Mouse (Mus musculus) embryonic facial prominence, embryonic 13.5 days (tissue): ENCODE measurements around the gene Ilk. TPM values are rescaled to one million over a fixed set of nuclear protein-coding genes. Genes with fewer than 3 reads are reported as not detected.

Experiments
- ATAC-seq: fragments of 200-750 bp; cut with Nextera tagmentation; 2 replicates; pipeline ENCODE4 v1.8.0; 2017; ENCODE audit warnings: low read depth; ENCODE audit not compliant: insufficient number of reproducible peaks, insufficient read depth, low FRiP score, low TSS enrichment
- H3K27ac ChIP-seq: fragments of 300-500 bp; sonication (generic); 2 replicates; pipeline ENCODE4 v1.5.1; 2015; ENCODE audit warnings: moderate library complexity, mild to moderate bottlenecking, inconsistent platforms
- H3K27me3 ChIP-seq: fragments of 300-500 bp; sonication (generic); 2 replicates; pipeline ENCODE4 v1.6.1; 2015; ENCODE audit warnings: mild to moderate bottlenecking, inconsistent platforms
- H3K36me3 ChIP-seq: fragments of 300-500 bp; sonication (generic); 2 replicates; pipeline ENCODE4 v1.6.1; 2015; ENCODE audit warnings: mild to moderate bottlenecking, inconsistent platforms
- H3K4me1 ChIP-seq: fragments of 300-500 bp; sonication (generic); 2 replicates; pipeline ENCODE4 v1.6.1; 2015; ENCODE audit warnings: inconsistent platforms
- H3K4me2 ChIP-seq: fragments of 300-500 bp; sonication (generic); 2 replicates; pipeline ENCODE4 v1.6.1; 2015; ENCODE audit warnings: moderate library complexity, mild to moderate bottlenecking, inconsistent platforms
- H3K4me3 ChIP-seq: fragments of 300-500 bp; sonication (generic); 2 replicates; pipeline ENCODE4 v1.5.1; 2015; ENCODE audit warnings: mild to moderate bottlenecking, inconsistent platforms
- H3K9ac ChIP-seq: fragments of 300-500 bp; sonication (generic); 2 replicates; pipeline ENCODE4 v1.6.1; 2015; ENCODE audit warnings: mild to moderate bottlenecking, inconsistent platforms
- H3K9me3 ChIP-seq: fragments of 300-500 bp; sonication (generic); 2 replicates; pipeline ENCODE4 v1.6.1; 2016; ENCODE audit warnings: inconsistent platforms
- WGBS: fragments of 180-500 bp; shearing (Covaris S2); methylation state at CpG from one replicate; pipeline ENCODE4 v1.1.7; 2015; ENCODE audit warnings: mixed read lengths; 5-methylcytosine and 5-hydroxymethylcytosine counted together
- polyA plus RNA-seq: library from polyadenylated mRNA; unstranded; fragments of >200 nt; fragmentation: Nextera tagmentation; extraction: Ambion mirVana; gene quantifications from 2 replicates; pipeline ENCODE4 v1.2.1, GENCODE M21; 2015

Ilk gene
- polyA plus RNA-seq, 1 experiment from 2014 or later, result 253 TPM

DNA sequence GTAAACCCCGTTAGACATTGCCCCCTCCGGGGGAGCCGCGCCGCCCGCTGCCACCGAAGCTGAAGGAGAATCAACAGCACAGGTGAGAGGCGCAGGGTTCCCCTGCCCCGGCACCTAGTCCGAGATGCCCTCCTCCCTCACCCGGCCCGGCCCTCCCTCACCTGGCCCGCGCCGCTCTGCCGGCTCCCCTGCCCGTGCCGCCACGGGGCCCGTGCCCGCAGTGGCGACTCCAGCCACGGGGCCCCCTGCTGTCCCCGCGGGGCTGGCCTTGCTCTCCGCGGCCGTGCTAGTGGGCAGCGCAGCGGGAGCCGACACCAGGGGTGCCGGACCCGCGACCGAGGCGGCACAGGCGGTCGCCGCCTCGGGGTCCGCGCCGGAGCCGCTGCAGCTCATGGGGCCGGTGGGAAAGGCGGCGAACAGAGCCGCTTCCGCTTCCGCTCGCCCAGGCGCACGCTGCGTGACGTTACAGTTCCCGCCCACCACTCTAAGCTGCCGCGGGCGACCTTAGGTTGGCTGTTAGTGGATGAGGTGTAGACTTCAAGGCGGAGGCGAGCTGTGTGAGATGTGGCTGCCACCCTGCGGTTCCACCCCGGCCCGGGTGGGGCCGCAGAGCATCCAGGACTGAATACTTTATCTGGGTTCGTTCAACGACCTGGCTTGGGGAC, 7.7 kb downstream of the Ilk start, which contains the start of gene Taf10:
Gene Taf10 (minus strand): TSS at position 436 of the 665 bp plus-strand sequence.
- Histone ChIP-seq H3K9me3 (no peaks in the 10 kb centered on the region), H3K4me1 (peaks cover 15% of the 10 kb centered on the region), H3K4me2 (peak within 1 kb of the TSS; percentile 85), H3K9ac (peak within 1 kb of the TSS; percentile 96), H3K27ac (peak within 1 kb of the TSS; percentile 80), H3K4me3 (peak within 1 kb of the TSS; percentile 95), H3K36me3 (peaks cover 61% of the 10 kb centered on the region), H3K27me3 (no peaks in the 10 kb centered on the region)
- under 1% methylated on average over 67 of the region's 67 CpGs for WGBS
- ATAC-seq, result peak; percentile 96

DNA sequence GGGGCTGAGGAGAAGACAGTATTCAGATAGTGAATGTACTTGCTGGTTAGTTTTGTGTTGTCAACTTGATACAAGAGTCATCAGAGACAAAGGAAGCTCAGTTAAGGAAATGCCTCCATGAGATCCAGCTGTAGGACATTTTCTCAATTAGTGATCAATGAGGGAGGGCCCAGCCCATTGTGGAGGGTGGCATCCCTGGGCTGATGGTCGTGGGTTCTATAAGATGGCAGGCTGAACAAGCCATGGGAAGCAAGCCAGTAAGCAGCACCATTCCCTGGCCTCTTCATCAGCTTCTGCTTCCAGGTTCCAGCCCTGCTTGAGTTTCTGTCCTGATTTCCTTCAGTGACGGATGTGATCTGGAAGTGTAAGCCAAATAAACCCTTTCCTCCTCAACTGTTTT, 11.4 kb downstream of the Ilk start:
- Histone ChIP-seq H3K9me3 (no peaks in the 10 kb centered on the region), H3K4me2 (no peak overlapping the region), H3K27me3 (no peaks in the 10 kb centered on the region), H3K27ac (no peak overlapping the region), H3K9ac (no peak overlapping the region), H3K4me1 (peaks cover 17% of the 10 kb centered on the region), H3K4me3 (no peak overlapping the region), H3K36me3 (peaks cover 39% of the 10 kb centered on the region)
- ATAC-seq, result no peak
- 80% methylated on average over 2 of the region's 2 CpGs for WGBS

DNA sequence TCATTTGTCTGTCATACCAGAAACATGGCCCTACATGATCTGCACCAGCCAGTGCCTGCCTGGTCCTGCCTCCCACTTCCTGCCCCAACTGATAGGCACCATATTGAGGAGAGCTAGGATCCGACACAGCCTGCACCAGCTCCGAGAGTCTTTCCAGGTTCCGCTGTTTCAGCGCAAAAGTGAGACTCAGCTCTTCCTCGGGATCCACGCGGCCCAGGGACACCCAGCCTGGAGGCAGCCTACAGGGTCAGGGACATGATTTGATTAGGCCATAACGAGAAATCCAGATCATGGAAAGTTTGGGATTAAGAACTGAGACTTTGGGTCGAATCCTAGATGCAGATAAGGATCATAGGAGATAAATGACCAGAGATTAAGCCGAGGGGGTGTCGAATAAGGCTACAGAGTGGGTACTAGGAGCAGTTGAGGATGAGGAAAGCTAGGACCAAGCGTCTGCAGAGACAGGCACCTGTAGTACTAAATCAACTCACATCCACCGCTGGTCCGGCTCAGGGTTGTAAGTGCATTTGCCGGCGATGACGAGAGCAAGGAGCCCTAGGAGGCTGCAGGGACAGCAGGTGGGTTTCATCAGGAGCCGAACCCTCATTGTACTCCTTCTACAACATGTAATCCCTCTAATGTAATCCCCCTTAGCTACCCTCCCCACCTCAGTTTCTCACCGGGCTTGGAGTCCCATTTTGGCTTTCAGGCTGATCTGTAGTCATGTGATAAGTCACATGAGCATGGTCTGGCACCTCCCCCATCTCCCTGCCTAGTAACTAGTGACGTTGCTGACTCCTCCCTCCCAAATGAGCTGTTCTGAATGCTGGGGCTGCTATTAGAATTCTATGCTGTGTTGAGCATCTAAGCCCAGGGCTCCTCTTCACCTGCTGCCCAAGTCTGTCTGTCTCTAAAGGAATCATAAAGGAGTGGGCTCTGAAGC, 15.4 kb downstream of the Ilk start, which contains the start of gene Tpp1:
Gene Tpp1 (minus strand): TSS at position 745 of the 943 bp plus-strand sequence.
- WGBS, result 22% methylated on average over 20 of the region's 20 CpGs
- Histone ChIP-seq H3K27ac (peak within 1 kb of the TSS; percentile 39; the same call in 1 of the 2 replicates), H3K4me2 (peak within 1 kb of the TSS; percentile 77), H3K9ac (peak within 1 kb of the TSS; percentile 78), H3K9me3 (no peaks in the 10 kb centered on the region), H3K4me3 (peak within 1 kb of the TSS; percentile 59), H3K4me1 (peaks cover 9% of the 10 kb centered on the region), H3K36me3 (peaks cover 68% of the 10 kb centered on the region), H3K27me3 (no peaks in the 10 kb centered on the region)
- peak; percentile 85 for ATAC-seq

DNA sequence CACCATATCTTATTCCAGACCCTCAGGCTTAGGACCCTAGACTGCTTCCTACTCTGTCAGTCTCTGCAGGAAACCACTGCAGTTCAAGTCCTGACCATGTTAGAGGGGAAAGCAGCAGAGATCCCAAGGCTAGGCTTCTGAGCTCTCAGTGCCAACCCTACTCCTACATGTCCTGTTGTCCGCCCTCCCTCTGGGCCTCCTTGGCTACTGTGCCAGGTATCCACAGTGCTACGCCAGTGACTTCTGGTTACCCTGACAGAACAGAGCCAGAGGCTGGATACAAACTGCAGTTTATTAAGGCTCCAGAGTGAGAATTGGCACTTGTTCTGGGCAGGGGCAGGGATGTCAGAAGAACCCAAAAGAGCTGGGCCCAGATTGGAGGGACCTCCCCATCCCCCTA, 16.3 kb downstream of the Ilk start:
- WGBS, result 87% methylated on average over 2 of the region's 2 CpGs
- H3K9me3 ChIP-seq, result no peaks in the 10 kb centered on the region
- H3K4me1 ChIP-seq, result peaks cover 9% of the 10 kb centered on the region
- peaks cover 71% of the 10 kb centered on the region for H3K36me3 ChIP-seq
- no peak overlapping the region for H3K27ac ChIP-seq
- H3K27me3 ChIP-seq, result no peaks in the 10 kb centered on the region
- no peak overlapping the region for H3K9ac ChIP-seq
- ATAC-seq, result no peak
- H3K4me3 ChIP-seq, result no peak overlapping the region
- no peak overlapping the region for H3K4me2 ChIP-seq

DNA sequence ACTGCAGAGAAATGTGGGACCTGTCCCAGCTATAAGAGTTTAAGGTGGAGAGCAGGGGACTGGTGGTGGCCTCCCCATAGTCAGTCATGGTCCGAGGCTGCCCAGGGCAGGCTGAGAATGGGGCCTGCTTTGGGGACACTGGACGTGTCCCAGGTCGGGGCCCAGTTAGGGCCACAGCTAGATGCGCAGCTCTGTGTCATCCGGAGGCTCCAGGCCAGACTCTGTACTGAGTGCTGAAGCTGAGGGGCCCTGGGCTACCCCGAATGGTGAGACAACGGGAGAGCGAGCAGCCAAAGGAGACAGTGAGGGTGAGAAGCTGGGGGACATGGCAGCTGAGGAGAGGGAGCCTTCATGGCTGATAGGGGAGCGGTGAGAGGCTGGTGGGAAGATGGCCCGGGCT, 16.9 kb downstream of the Ilk start:
- Histone ChIP-seq H3K4me2 (no peak overlapping the region), H3K4me1 (peaks cover 9% of the 10 kb centered on the region), H3K36me3 (peaks cover 71% of the 10 kb centered on the region), H3K9ac (peak overlapping the region; percentile 21; the same call in 1 of the 2 replicates), H3K27ac (no peak overlapping the region), H3K27me3 (no peaks in the 10 kb centered on the region), H3K4me3 (no peak overlapping the region), H3K9me3 (no peaks in the 10 kb centered on the region)
- 90% methylated on average over 10 of the region's 10 CpGs for WGBS
- ATAC-seq, result no peak

DNA sequence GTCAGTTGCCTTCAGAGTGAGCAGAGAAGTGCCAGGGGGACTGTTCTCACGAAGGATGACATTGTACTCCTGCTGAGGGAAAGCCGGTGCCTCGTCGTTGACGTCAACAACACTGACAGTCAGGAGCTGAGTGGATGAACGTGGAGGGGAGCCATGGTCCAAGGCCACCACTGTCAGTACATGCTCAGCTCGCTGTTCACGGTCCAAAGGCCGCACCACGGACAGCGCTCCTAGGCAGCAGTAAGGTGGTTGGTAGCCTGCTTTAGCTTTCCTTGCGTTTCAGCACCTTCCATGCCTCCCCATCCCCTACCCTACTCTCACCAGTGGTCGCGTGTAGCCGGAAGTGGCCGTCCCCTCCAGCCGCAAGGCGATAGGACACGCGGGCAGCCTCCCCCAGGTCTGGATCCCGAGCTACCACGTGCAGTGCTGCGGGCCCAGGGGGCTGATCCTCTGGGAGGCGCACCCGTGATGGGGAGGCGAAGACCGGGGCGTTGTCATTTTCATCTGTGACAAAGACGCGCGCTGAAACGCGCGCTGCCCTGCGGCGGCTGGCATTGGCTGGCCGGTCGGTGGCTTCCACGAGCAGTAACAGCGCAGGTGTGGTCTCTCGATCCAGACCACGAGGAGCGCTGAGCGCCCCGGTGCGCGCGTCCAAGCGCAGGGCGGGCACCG, 25.6 kb downstream of the Ilk start:
- H3K4me1 ChIP-seq, result no peaks in the 10 kb centered on the region
- H3K27me3 ChIP-seq, result no peaks in the 10 kb centered on the region; the same call in 1 of the 2 replicates
- 31% methylated on average over 51 of the region's 51 CpGs for WGBS
- H3K9ac ChIP-seq, result no peak overlapping the region
- peaks cover 87% of the 10 kb centered on the region for H3K36me3 ChIP-seq
- peak overlapping the region; percentile 37 for H3K4me2 ChIP-seq
- peak overlapping the region; percentile 16; the same call in 1 of the 2 replicates for H3K4me3 ChIP-seq
- H3K9me3 ChIP-seq, result no peaks in the 10 kb centered on the region
- H3K27ac ChIP-seq, result no peak overlapping the region
- no peak for ATAC-seq

DNA sequence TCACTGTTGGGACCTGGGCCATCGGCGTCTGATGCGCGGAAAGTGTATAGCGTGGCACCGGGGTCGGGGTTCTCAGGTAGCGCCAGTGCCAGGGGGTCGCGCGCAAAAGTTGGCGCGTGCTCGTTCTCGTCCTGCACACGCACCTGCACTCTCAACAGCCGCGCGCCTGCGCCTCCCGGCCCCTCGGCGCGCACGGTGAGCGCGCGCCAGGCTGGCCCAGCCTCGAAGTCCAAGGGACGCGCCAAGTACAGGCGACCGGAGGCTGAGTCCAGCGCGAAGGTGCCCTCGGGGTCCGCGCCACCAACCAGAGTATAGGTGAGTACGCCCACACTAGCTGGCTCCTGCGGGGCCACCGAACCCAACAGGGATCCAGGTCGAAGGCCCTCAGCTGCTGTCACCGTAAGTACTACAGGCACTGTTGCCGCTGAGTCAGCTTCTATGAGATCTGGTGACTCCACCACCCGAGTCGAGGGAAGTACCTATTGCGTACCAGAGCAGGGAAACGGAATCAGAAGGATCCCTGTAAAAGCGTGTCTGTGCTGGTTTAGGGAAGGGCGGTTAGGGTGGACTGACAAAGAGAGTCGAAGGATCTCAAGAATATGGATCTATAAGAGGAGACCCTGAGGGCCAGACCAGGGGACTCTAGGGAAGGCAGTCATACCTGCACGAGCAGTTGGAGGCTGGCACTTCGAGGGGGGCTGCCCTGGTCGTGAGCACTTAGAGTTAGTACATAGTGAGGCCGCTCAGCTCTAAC, 26.3 kb downstream of the Ilk start:
- Histone ChIP-seq H3K4me3 (peak overlapping the region; percentile 16; the same call in 1 of the 2 replicates), H3K36me3 (peaks cover 85% of the 10 kb centered on the region), H3K9me3 (no peaks in the 10 kb centered on the region), H3K27ac (no peak overlapping the region), H3K27me3 (no peaks in the 10 kb centered on the region; the same call in 1 of the 2 replicates), H3K4me1 (peaks cover 3% of the 10 kb centered on the region; the same call in 1 of the 2 replicates), H3K9ac (peak overlapping the region; percentile 27; the same call in 1 of the 2 replicates), H3K4me2 (peak overlapping the region; percentile 37)
- ATAC-seq, result no peak
- WGBS, result 31% methylated on average over 55 of the region's 55 CpGs

DNA sequence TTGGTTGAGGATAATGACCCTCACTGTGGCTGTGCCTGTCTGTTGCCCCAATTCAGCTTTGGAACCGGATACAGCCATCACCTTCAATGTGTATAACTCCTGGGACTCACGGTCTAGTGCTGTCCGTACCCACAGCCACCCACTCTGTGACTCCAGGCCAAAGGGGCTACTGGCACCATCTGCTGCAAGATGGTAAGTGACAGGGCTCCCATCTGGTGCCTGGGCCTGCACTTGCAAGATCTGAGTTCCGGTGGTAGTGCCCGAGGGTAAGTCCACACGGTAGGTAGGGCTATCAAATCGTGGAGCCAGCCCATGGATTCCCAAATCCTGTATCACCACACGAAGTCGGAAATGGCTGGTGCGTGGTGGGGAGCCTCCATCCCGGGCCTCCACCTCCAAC, 27.9 kb downstream of the Ilk start:
- H3K9me3 ChIP-seq, result no peaks in the 10 kb centered on the region
- no peak for ATAC-seq
- no peak overlapping the region for H3K9ac ChIP-seq
- no peaks in the 10 kb centered on the region; the same call in 1 of the 2 replicates for H3K27me3 ChIP-seq
- no peak overlapping the region for H3K4me2 ChIP-seq
- H3K27ac ChIP-seq, result no peak overlapping the region
- WGBS, result 91% methylated on average over 11 of the region's 11 CpGs
- peaks cover 17% of the 10 kb centered on the region; the same call in 1 of the 2 replicates for H3K4me1 ChIP-seq
- H3K4me3 ChIP-seq, result no peak overlapping the region
- H3K36me3 ChIP-seq, result peaks cover 81% of the 10 kb centered on the region

DNA sequence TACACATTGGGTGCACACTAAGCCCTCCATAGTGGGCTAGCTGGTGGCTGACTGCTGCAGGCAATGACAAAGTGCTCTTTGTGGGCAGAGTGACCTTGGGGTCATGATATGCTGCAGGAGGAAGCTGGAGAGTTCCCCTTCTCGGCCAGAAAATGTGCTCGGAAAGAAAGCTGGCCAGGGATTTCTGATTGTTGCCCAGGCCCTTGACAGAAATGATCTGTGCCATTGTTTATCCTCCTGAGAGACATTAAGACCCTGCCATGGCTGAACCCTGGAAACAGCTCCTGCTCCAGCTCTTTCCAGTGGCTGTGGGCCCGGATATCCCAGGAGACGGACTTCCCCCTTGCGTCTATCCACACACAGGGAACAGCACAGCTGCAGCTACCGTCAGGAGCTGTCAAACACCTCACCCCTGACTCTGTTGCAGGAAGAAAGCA, 31.4 kb downstream of the Ilk start:
- Histone ChIP-seq H3K27me3 (no peaks in the 10 kb centered on the region; the same call in 1 of the 2 replicates), H3K36me3 (peaks cover 88% of the 10 kb centered on the region), H3K4me3 (no peak overlapping the region), H3K4me2 (no peak overlapping the region), H3K4me1 (peaks cover 30% of the 10 kb centered on the region; the same call in 1 of the 2 replicates), H3K27ac (peak overlapping the region; percentile 34; the same call in 1 of the 2 replicates), H3K9ac (no peak overlapping the region), H3K9me3 (no peaks in the 10 kb centered on the region)
- ATAC-seq, result no peak
- WGBS, result 26% methylated on average over 6 of the region's 6 CpGs

DNA sequence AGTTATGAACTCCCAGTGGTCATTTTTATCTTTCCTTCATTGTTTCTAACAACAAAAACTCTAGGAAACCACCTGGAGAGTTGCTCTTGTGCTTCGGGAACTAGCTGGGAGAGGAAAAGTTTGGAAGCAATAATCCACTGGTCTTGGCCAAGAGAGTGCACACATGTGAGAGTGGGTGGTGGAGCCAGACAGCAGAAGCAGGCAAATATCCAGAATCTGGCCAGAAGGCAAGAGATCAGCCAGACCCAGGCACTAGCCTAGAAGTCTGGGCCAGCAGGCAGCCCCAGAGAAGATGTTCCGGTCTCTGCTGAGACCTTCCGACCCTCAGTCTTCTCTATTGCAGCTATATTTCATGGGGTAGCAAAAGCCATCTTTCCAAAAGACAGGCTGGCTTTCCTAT, 33.6 kb downstream of the Ilk start:
- H3K27ac ChIP-seq, result no peak overlapping the region
- peaks cover 78% of the 10 kb centered on the region for H3K36me3 ChIP-seq
- ATAC-seq, result no peak
- H3K9ac ChIP-seq, result no peak overlapping the region
- H3K9me3 ChIP-seq, result no peaks in the 10 kb centered on the region
- no peak overlapping the region for H3K4me2 ChIP-seq
- no peak overlapping the region for H3K4me3 ChIP-seq
- WGBS, result 85% methylated on average over 3 of the region's 3 CpGs
- H3K27me3 ChIP-seq, result no peaks in the 10 kb centered on the region
- peaks cover 47% of the 10 kb centered on the region for H3K4me1 ChIP-seq
